Comparison of ENCODE assay signal across 17 mouse cellular contexts in the genomic region with DNA sequence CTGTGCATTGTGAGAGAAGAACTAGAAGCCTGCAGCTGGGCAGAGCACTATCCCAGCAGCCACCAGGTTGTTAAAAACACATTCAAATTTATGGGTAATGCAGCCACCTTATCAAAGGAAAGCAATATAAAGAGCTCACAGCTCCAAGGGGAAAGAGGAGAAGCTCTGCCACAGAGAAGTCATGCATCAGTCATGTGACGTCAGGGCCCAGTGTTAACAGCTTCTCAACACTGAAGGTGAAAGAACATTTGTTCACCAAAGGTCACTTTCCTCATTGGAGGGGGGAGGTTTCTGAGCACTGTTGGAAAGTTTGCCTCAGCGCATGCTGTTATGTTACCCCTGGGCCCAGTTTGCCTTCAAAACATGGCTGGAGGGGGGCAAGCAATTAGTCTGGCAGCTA.
DNase-seq lines count a peak whose midpoint lies in the region; ATAC-seq lines count a peak whose summit lies in the region.
"Had no signal": no experiment of that assay in that cellular context is flagged by ENCODE, and none has a peak within 500 bp of the region (broad histone marks: within the 10 kb centered on the region; RNA-seq: fewer than 3 reads in every experiment).

No protein-coding gene starts in this region.

- WGBS in forebrain, embryonic 10.5 days, result 39% methylated on average over 2 of the region's 2 CpGs
- 40% methylated on average over 2 of the region's 2 CpGs for WGBS in forebrain, embryonic 16.5 days
- 60% methylated on average over 2 of the region's 2 CpGs for WGBS in kidney, embryonic 14.5 days
- WGBS in kidney, embryonic 15.5 days, result 56% methylated on average over 2 of the region's 2 CpGs
- 48% methylated on average over 2 of the region's 2 CpGs for WGBS in embryonic facial prominence, embryonic 10.5 days

- H3K36me3 ChIP-seq in forebrain, embryonic 10.5 days (replicated peaks), result no peaks in the 10 kb centered on the region
- no peaks in the 10 kb centered on the region for H3K36me3 ChIP-seq in forebrain, embryonic 16.5 days (ENCODE audit: control insufficient read depth, insufficient read depth)
- H3K36me3 ChIP-seq in kidney, embryonic 14.5 days (ENCODE audit: control insufficient read depth, insufficient read depth, low read length), result no peaks in the 10 kb centered on the region
- H3K36me3 ChIP-seq in kidney, embryonic 15.5 days, result no peaks in the 10 kb centered on the region
- H3K36me3 ChIP-seq in embryonic facial prominence, embryonic 10.5 days (replicated peaks), result no peaks in the 10 kb centered on the region
- H3K36me3 ChIP-seq: embryonic facial prominence, embryonic 15.5 days; forebrain, embryonic 12.5 days had no signal

- H3K4me2 ChIP-seq in forebrain, embryonic 16.5 days (ENCODE audit: low read length), result no peak overlapping the region
- no peak overlapping the region for H3K4me2 ChIP-seq in kidney, embryonic 14.5 days (replicated peaks; ENCODE audit: low read depth, low read length)
- no peak overlapping the region for H3K4me2 ChIP-seq in kidney, embryonic 15.5 days
- H3K4me2 ChIP-seq: embryonic facial prominence, embryonic 15.5 days; forebrain, embryonic 12.5 days had no signal

- DNase-seq in forebrain, embryonic 10.5 days (ENCODE audit: extremely low spot score, low spot score), result peak; percentile 15
- DNase-seq in embryonic facial prominence, embryonic 10.5 days (ENCODE audit: low spot score), result peak; percentile 11
- DNase-seq in mesoderm, embryonic 11.5 days (ENCODE audit: low read depth, low spot score), result peak; percentile 48
- DNase-seq in left cerebral cortex, postnatal 14 days (ENCODE audit: low spot score in 2 of 2), result no peak
- DNase-seq in gastrocnemius, postnatal 14 days, result no peak
- DNase-seq: cerebellum, postnatal 25 days; heart, adult 18-20 months; heart, postnatal 14 days; spleen, adult 18-20 months; thymus, postnatal 14 days had no signal

- H3K4me1 ChIP-seq in forebrain, embryonic 10.5 days, result peaks cover 7% of the 10 kb centered on the region
- no peaks in the 10 kb centered on the region for H3K4me1 ChIP-seq in forebrain, embryonic 16.5 days (replicated peaks; ENCODE audit: control insufficient read depth, insufficient read depth, low read length)
- no peaks in the 10 kb centered on the region; the same call in 1 of the 2 replicates for H3K4me1 ChIP-seq in kidney, embryonic 14.5 days (ENCODE audit: control insufficient read depth, insufficient read depth, low read length)
- 0 out of 2 replicates have a peak, but pooled peaks cover 4% of the 10 kb centered on the region for H3K4me1 ChIP-seq in kidney, embryonic 15.5 days
- H3K4me1 ChIP-seq in embryonic facial prominence, embryonic 10.5 days, result peaks cover 19% of the 10 kb centered on the region
- H3K4me1 ChIP-seq: embryonic facial prominence, embryonic 15.5 days had no signal

- H3K9me3 ChIP-seq in forebrain, embryonic 10.5 days, result no peaks in the 10 kb centered on the region
- H3K9me3 ChIP-seq in forebrain, embryonic 16.5 days (ENCODE audit: control insufficient read depth, low read length), result no peaks in the 10 kb centered on the region
- H3K9me3 ChIP-seq in kidney, embryonic 14.5 days (ENCODE audit: control insufficient read depth, low read length), result no peaks in the 10 kb centered on the region
- no peaks in the 10 kb centered on the region for H3K9me3 ChIP-seq in kidney, embryonic 15.5 days (replicated peaks)
- no peaks in the 10 kb centered on the region for H3K9me3 ChIP-seq in embryonic facial prominence, embryonic 10.5 days
- H3K9me3 ChIP-seq: embryonic facial prominence, embryonic 15.5 days; forebrain, embryonic 12.5 days had no signal

- intact Hi-C loops in left cerebral cortex, postnatal 14 days (cut with DNase I), result no loop called here
- intact Hi-C loops in gastrocnemius, postnatal 14 days (cut with DNase I; ENCODE audit: low total_unique reads), result no loop called here

- H3K27me3 ChIP-seq in forebrain, embryonic 10.5 days (ENCODE audit: poor library complexity, severe bottlenecking), result no peaks in the 10 kb centered on the region
- H3K27me3 ChIP-seq in forebrain, embryonic 16.5 days (replicated peaks; ENCODE audit: control insufficient read depth, insufficient read depth, low read length), result no peaks in the 10 kb centered on the region
- no peaks in the 10 kb centered on the region for H3K27me3 ChIP-seq in kidney, embryonic 14.5 days (ENCODE audit: control insufficient read depth, insufficient read depth, low read length)
- H3K27me3 ChIP-seq in kidney, embryonic 15.5 days, result no peaks in the 10 kb centered on the region
- H3K27me3 ChIP-seq in embryonic facial prominence, embryonic 10.5 days (replicated peaks; ENCODE audit: low read depth, poor library complexity, severe bottlenecking), result 0 out of 2 replicates have a peak, but pooled peaks cover 8% of the 10 kb centered on the region
- H3K27me3 ChIP-seq: embryonic facial prominence, embryonic 15.5 days; forebrain, embryonic 12.5 days had no signal

- H3K4me3 ChIP-seq in forebrain, embryonic 10.5 days, result no peak overlapping the region
- no peak overlapping the region for H3K4me3 ChIP-seq in forebrain, embryonic 16.5 days (replicated peaks; ENCODE audit: low read length)
- H3K4me3 ChIP-seq in kidney, embryonic 14.5 days (ENCODE audit: low read length), result no peak overlapping the region
- H3K4me3 ChIP-seq in kidney, embryonic 15.5 days (replicated peaks), result no peak overlapping the region
- no peak overlapping the region for H3K4me3 ChIP-seq in embryonic facial prominence, embryonic 10.5 days
- H3K4me3 ChIP-seq: embryonic facial prominence, embryonic 15.5 days; forebrain, embryonic 12.5 days had no signal

- no peak for ATAC-seq in forebrain, embryonic 16.5 days
- peak; percentile 24; the same call in 1 of the 2 replicates for ATAC-seq in kidney, embryonic 14.5 days (ENCODE audit: low FRiP score, low TSS enrichment)
- no peak for ATAC-seq in kidney, embryonic 15.5 days (replicated peaks; ENCODE audit: low FRiP score)
- ATAC-seq: lung, postnatal 0 days had no signal

- no peak overlapping the region for H3K27ac ChIP-seq in forebrain, embryonic 10.5 days
- no peak overlapping the region for H3K27ac ChIP-seq in forebrain, embryonic 16.5 days (ENCODE audit: low read length)
- no peak overlapping the region for H3K27ac ChIP-seq in kidney, embryonic 14.5 days (ENCODE audit: low read depth, low read length)
- no peak overlapping the region for H3K27ac ChIP-seq in kidney, embryonic 15.5 days
- no peak overlapping the region for H3K27ac ChIP-seq in embryonic facial prominence, embryonic 10.5 days (replicated peaks)
- H3K27ac ChIP-seq: embryonic facial prominence, embryonic 15.5 days; forebrain, embryonic 12.5 days; liver, embryonic 14.5 days had no signal

- no peak overlapping the region for H3K9ac ChIP-seq in forebrain, embryonic 16.5 days (replicated peaks; ENCODE audit: low read depth, low read length)
- no peak overlapping the region for H3K9ac ChIP-seq in kidney, embryonic 14.5 days (ENCODE audit: low read depth, low read length)
- no peak overlapping the region for H3K9ac ChIP-seq in kidney, embryonic 15.5 days
- H3K9ac ChIP-seq: embryonic facial prominence, embryonic 15.5 days; forebrain, embryonic 12.5 days; liver, embryonic 14.5 days had no signal

Comparison
In these comparisons a context has a peak if more than half of its experiments do, and no peak if none do; other contexts are left out.
1. DNase-seq: peak in forebrain, embryonic 10.5 days (single experiment), embryonic facial prominence, embryonic 10.5 days (single experiment) and mesoderm, embryonic 11.5 days (single experiment); none in left cerebral cortex, postnatal 14 days (0 of 2) and gastrocnemius, postnatal 14 days (single experiment).